Mouse (Mus musculus): ENCODE data around the gene Fam234b.

The Fam234b gene

GRCm38 (mm10) chr6:135182925-135183324 is 14.9 kb upstream of the Fam234b start:
- in situ Hi-C loops (cut with MseI, MboI): no loop called here

GRCm38 (mm10) chr6:135183961-135184360 is 13.8 kb upstream of the Fam234b start:
- in situ Hi-C loops (cut with MseI, MboI): no loop called here

GRCm38 (mm10) chr6:135187076-135187917 is 10.5 kb upstream of the Fam234b start:
- in situ Hi-C loops (cut with MseI, MboI): no loop called here

- in situ Hi-C loops (cut with MseI, MboI): no loop called here
These were observed 9.1 kb upstream of the Fam234b start for GRCm38 (mm10) chr6:135188629-135189028.

- in situ Hi-C loops (cut with MseI, MboI): no loop called here
These were observed 7.7 kb upstream of the Fam234b start for GRCm38 (mm10) chr6:135190122-135190521.

- in situ Hi-C loops (cut with MseI, MboI): no loop called here
These were observed 5.9 kb upstream of the Fam234b start for GRCm38 (mm10) chr6:135191906-135192305.

GRCm38 (mm10) chr6:135192993-135193392 is 4.8 kb upstream of the Fam234b start:
- in situ Hi-C loops (cut with MseI, MboI): no loop called here

GRCm38 (mm10) chr6:135193733-135194132 is 4.0 kb upstream of the Fam234b start:
- in situ Hi-C loops (cut with MseI, MboI): no loop called here

GRCm38 (mm10) chr6:135194907-135195306 is 2.9 kb upstream of the Fam234b start:
- in situ Hi-C loops (cut with MseI, MboI): no loop called here

GRCm38 (mm10) chr6:135196707-135197106 is 1.1 kb upstream of the Fam234b start:
- in situ Hi-C loops (cut with MseI, MboI): no loop called here

GRCm38 (mm10) chr6:135197446-135197845 is 331 bp upstream of the Fam234b start:
- in situ Hi-C loops (cut with MseI, MboI): no loop called here

GRCm38 (mm10) chr6:135198726-135199125 is 949 bp downstream of the Fam234b start:
- in situ Hi-C loops (cut with MseI, MboI): no loop called here

GRCm38 (mm10) chr6:135200122-135200957 is 2.6 kb downstream of the Fam234b start:
- in situ Hi-C loops (cut with MseI, MboI): no loop called here

GRCm38 (mm10) chr6:135202668-135203067 is 4.9 kb downstream of the Fam234b start:
- in situ Hi-C loops (cut with MseI, MboI): no loop called here

- in situ Hi-C loops (cut with MseI, MboI): no loop called here
These were observed 6.0 kb downstream of the Fam234b start for GRCm38 (mm10) chr6:135203737-135204136.

GRCm38 (mm10) chr6:135204869-135205268 is 7.1 kb downstream of the Fam234b start:
- in situ Hi-C loops (cut with MseI, MboI): no loop called here

GRCm38 (mm10) chr6:135205802-135206201 is 8.0 kb downstream of the Fam234b start:
- in situ Hi-C loops (cut with MseI, MboI): no loop called here

- in situ Hi-C loops (cut with MseI, MboI): no loop called here
These were observed 9.1 kb downstream of the Fam234b start for GRCm38 (mm10) chr6:135206909-135207308.

- in situ Hi-C loops (cut with MseI, MboI): no loop called here
These were observed 13.4 kb downstream of the Fam234b start for GRCm38 (mm10) chr6:135211169-135211568.

- in situ Hi-C loops (cut with MseI, MboI): no loop called here
These were observed 14.9 kb downstream of the Fam234b start for GRCm38 (mm10) chr6:135212666-135213065.

- in situ Hi-C loops (cut with MseI, MboI): no loop called here
These were observed 20.6 kb downstream of the Fam234b start for GRCm38 (mm10) chr6:135218330-135218729.

GRCm38 (mm10) chr6:135219916-135220315 is 22.1 kb downstream of the Fam234b start:
- in situ Hi-C loops (cut with MseI, MboI): no loop called here

All from mouse trophoblast stem cell (cell line).